Mouse (Mus musculus) cerebral cortex, adult 2 months (tissue): ENCODE measurements around the gene Bloc1s1.

ENCODE experiments used
- WGBS: fragments of 180-500 bp; shearing (Covaris S2); methylation state at CpG from one replicate; pipeline ENCODE4 v1.1.7; 2018; 5-methylcytosine and 5-hydroxymethylcytosine counted together

The Bloc1s1 gene

GRCm38 (mm10) chr10:128923935-128924334 is at the start of gene Bloc1s1:
Bloc1s1 (minus strand) TSS chr10:128924035.
- 37% methylated on average over 9 of the region's 9 CpGs for WGBS

- WGBS = 81% methylated on average over 4 of the region's 4 CpGs
Measured at GRCm38 (mm10) chr10:128972841-128973240, 49.0 kb upstream of the Bloc1s1 start.

GRCm38 (mm10) chr10:128970740-128971250 is 47.0 kb upstream of the Bloc1s1 start:
- 51% methylated on average over 1 of the region's 1 CpGs for WGBS

GRCm38 (mm10) chr10:128968341-128968749 is 44.5 kb upstream of the Bloc1s1 start:
- 61% methylated on average over 1 of the region's 1 CpGs for WGBS

GRCm38 (mm10) chr10:128965871-128966270 is 42.0 kb upstream of the Bloc1s1 start:
- 91% methylated on average over 6 of the region's 6 CpGs for WGBS

- WGBS = 78% methylated on average over 2 of the region's 2 CpGs
Measured at GRCm38 (mm10) chr10:128964961-128965360, 41.1 kb upstream of the Bloc1s1 start.

- WGBS = 83% methylated on average over 12 of the region's 12 CpGs
Measured at GRCm38 (mm10) chr10:128960590-128961584, 37.1 kb upstream of the Bloc1s1 start, which contains the start of gene Mettl7b. Mettl7b (minus strand) TSS chr10:128960988.

- WGBS = 70% methylated on average over 4 of the region's 4 CpGs
Measured at GRCm38 (mm10) chr10:128960142-128960541, 36.3 kb upstream of the Bloc1s1 start.

GRCm38 (mm10) chr10:128958340-128958739 is 34.5 kb upstream of the Bloc1s1 start:
- 84% methylated on average over 10 of the region's 10 CpGs for WGBS

GRCm38 (mm10) chr10:128950208-128950887 is 26.5 kb upstream of the Bloc1s1 start:
- WGBS = 53% methylated on average over 16 of the region's 16 CpGs

- 93% methylated on average over 4 of the region's 4 CpGs for WGBS
Measured at GRCm38 (mm10) chr10:128947496-128947895, 23.7 kb upstream of the Bloc1s1 start.

GRCm38 (mm10) chr10:128945675-128946074 is 21.8 kb upstream of the Bloc1s1 start:
- WGBS = 24% methylated on average over 3 of the region's 3 CpGs

- 82% methylated on average over 10 of the region's 10 CpGs for WGBS
Measured at GRCm38 (mm10) chr10:128940475-128941061, 16.7 kb upstream of the Bloc1s1 start.

- WGBS = 65% methylated on average over 5 of the region's 5 CpGs
Measured at GRCm38 (mm10) chr10:128938974-128939373, 15.1 kb upstream of the Bloc1s1 start.

- 74% methylated on average over 9 of the region's 9 CpGs for WGBS
Measured at GRCm38 (mm10) chr10:128938457-128938856, 14.6 kb upstream of the Bloc1s1 start.

GRCm38 (mm10) chr10:128937756-128938390 is 14.0 kb upstream of the Bloc1s1 start:
- 78% methylated on average over 12 of the region's 12 CpGs for WGBS

GRCm38 (mm10) chr10:128935826-128936440 is 12.1 kb upstream of the Bloc1s1 start:
- WGBS = 81% methylated on average over 8 of the region's 8 CpGs

- 61% methylated on average over 7 of the region's 7 CpGs for WGBS
Measured at GRCm38 (mm10) chr10:128934997-128935787, 11.4 kb upstream of the Bloc1s1 start.

- WGBS = 8% methylated on average over 21 of the region's 21 CpGs
Measured at GRCm38 (mm10) chr10:128933976-128934721, 10.3 kb upstream of the Bloc1s1 start.
